22 mouse cellular contexts compared by ENCODE assay signal in the genomic region with DNA sequence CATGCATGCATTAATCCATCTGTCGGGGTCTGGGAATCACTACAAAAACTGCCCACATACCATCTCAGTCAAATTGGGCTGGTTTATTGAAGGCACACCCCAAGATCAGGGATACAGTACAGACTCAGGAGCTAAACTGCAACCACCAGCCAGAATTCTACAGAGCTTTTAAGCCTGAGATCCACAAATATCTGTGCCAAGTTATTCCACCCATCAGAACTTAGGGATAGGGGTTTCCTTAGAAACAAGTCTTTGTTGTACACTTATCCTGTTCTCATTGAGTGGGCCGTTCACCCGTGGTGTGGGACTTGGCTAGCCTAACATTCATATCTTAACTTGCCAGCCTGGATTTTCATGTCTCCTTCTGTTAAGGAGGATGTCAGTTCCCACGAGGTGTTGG. TPM values are rescaled to one million over a fixed set of nuclear protein-coding genes. Genes with fewer than 3 reads are reported as not detected.
A peak's percentile ranks its signal among the peaks of the same experiment; 100 is the strongest.
DNase-seq lines count a peak whose midpoint lies in the region; TF ChIP-seq lines count a peak whose summit lies in the region.
"Had no signal": no experiment of that assay in that cellular context is flagged by ENCODE, and none has a peak within 500 bp of the region (broad histone marks: within the 10 kb centered on the region; RNA-seq: fewer than 3 reads in every experiment).

No protein-coding gene starts in this region.

- H3K27ac ChIP-seq in layer of hippocampus, adult 2 months, result peak overlapping the region; percentile 32; the same call in 1 of the 2 replicates
- H3K27ac ChIP-seq in cortical plate, adult 2 months (ENCODE audit: insufficient read depth, low read length), result 0 out of 2 replicates have a peak overlapping the region, but pooled peaks have one; percentile 13
- H3K27ac ChIP-seq: embryonic facial prominence, embryonic 10.5 days; embryonic facial prominence, embryonic 12.5 days; forebrain, embryonic 13.5 days; forebrain, embryonic 15.5 days had no signal

- TF ChIP-seq POLR2A in cortical plate, adult 2 months (IDR thresholded peaks at IDR 0.05; ENCODE audit: extremely low read depth, insufficient read depth, low read length), result no peak

- no peak overlapping the region for H3K4me3 ChIP-seq in layer of hippocampus, adult 2 months
- H3K4me3 ChIP-seq in cortical plate, adult 2 months (ENCODE audit: insufficient read depth, low read length), result no peak overlapping the region
- H3K4me3 ChIP-seq: embryonic facial prominence, embryonic 10.5 days; embryonic facial prominence, embryonic 12.5 days; forebrain, embryonic 13.5 days; forebrain, embryonic 15.5 days had no signal

- DNase-seq in layer of hippocampus, adult 2 months (ENCODE audit: low spot score in 2 of 2), result no peak
- DNase-seq in layer of hippocampus, postnatal 36 days, result no peak
- peak; percentile 52 for DNase-seq in brain, adult 2 months (ENCODE audit: low read depth, low spot score)
- no peak for DNase-seq in gastrocnemius, adult 18-20 months (ENCODE audit: low spot score)
- no peak for DNase-seq in kidney, postnatal 25 days
- DNase-seq: adrenal gland, adult 8-10 months; adrenal gland, postnatal 14 days; adrenal gland, postnatal 36 days; cerebellum, adult 11 months; cerebellum, adult 18-20 months; cerebellum, adult 8-10 months; cerebellum, adult 9-11 months; cerebellum, postnatal 14 days; cerebellum, postnatal 36 days; forebrain, postnatal 0 days had no signal

- no peak for TF ChIP-seq CTCF in layer of hippocampus, adult 2 months (conservative IDR thresholded peaks at IDR 0.05)
- no peak for TF ChIP-seq CTCF in cortical plate, adult 2 months (IDR thresholded peaks at IDR 0.05; ENCODE audit: extremely low read depth, insufficient read depth, low read length)

- no peaks in the 10 kb centered on the region for H3K4me1 ChIP-seq in cortical plate, adult 2 months (ENCODE audit: control insufficient read depth, insufficient read depth, low read length)
- H3K4me1 ChIP-seq: embryonic facial prominence, embryonic 10.5 days; embryonic facial prominence, embryonic 12.5 days; forebrain, embryonic 13.5 days; forebrain, embryonic 15.5 days had no signal

RNA-seq across cellular contexts. Expression of a gene that starts 25.2 kb away (rescaled TPM):
- 1 to 10 TPM; 3.5 to 3.8 TPM for total RNA-seq in layer of hippocampus, adult 2 months (2021)
- total RNA-seq in layer of hippocampus, postnatal 36 days (2021), result 1 to 10 TPM; 3.0 TPM
- 3.0 and 3.9 TPM in 2 replicates for polyA plus RNA-seq in cortical plate, adult 2 months (2012; rRNA removed)
- total RNA-seq in gastrocnemius, adult 18-20 months (2021), result under 1 TPM; 0.18 to 0.21 TPM

RNA-seq across cellular contexts. Expression of a gene that starts 27.9 kb away (rescaled TPM):
- total RNA-seq in layer of hippocampus, adult 2 months (2021), result 1 to 10 TPM; 1.5 to 2.3 TPM
- 1 to 10 TPM; 1.9 to 4.4 TPM for total RNA-seq in layer of hippocampus, postnatal 36 days (2021)
- polyA plus RNA-seq in cortical plate, adult 2 months (2012; rRNA removed), result 8.9 and 10.4 TPM in 2 replicates
- total RNA-seq in gastrocnemius, adult 18-20 months (2021), result 10 to 100 TPM in 1 of 2 experiments, 1 to 10 TPM in 1; 7.8 to 15.1 TPM

RNA-seq across cellular contexts. Expression of a gene that starts 52.3 kb away (rescaled TPM):
- total RNA-seq in layer of hippocampus, adult 2 months (2021), result 10 to 100 TPM; 22.1 to 22.8 TPM
- total RNA-seq in layer of hippocampus, postnatal 36 days (2021), result 10 to 100 TPM; 20.8 to 25.9 TPM
- 32.5 and 35.0 TPM in 2 replicates for polyA plus RNA-seq in cortical plate, adult 2 months (2012; rRNA removed)
- 10 to 100 TPM; 56.7 to 59.4 TPM for total RNA-seq in gastrocnemius, adult 18-20 months (2021)

RNA-seq across cellular contexts. Expression of a gene that starts 52.5 kb away (rescaled TPM):
- not detected for total RNA-seq in layer of hippocampus, adult 2 months (2021)
- not detected for total RNA-seq in layer of hippocampus, postnatal 36 days (2021)
- polyA plus RNA-seq in cortical plate, adult 2 months (2012; rRNA removed), result 0.31 TPM in 1 of 2 replicates, not detected in the other
- total RNA-seq in gastrocnemius, adult 18-20 months (2021), result not detected
- total RNA-seq: adrenal gland, adult 18-20 months; ES-E14; forebrain, postnatal 0 days had no signal
